Mouse (Mus musculus): ENCODE data around the gene Tmcc3. TPM values are rescaled to one million over a fixed set of nuclear protein-coding genes. Genes with fewer than 3 reads are reported as not detected.

Gene Tmcc3
- polyA plus RNA-seq, 1 experiment from 2014 or later: 8.0 TPM

DNA sequence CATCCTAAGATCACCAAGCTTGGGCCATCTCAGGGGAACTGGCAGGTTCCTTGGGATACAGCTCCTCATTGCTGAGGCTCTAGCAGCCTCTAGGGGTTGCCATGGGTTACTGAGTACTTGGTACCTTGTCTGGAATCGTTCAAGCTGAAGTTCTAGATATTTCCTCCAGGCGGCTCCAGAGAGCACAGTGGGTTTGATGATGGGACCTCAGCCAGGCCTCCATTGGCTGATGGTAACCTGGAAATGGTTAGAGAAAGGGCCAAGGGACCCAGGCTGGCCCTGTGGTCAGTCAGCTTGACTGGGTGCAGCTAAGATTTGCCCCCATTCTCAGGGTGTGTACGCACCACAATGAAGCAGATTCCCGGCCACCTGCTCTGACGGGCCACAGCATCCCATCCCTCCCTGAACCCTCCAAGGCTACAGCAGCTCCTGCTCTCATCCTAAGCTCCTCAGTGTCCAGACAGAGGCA, 297.6 kb downstream of the Tmcc3 start:
- H3K36me3 ChIP-seq: no peaks in the 10 kb centered on the region
- H3K4me2 ChIP-seq: no peak overlapping the region
- no peak overlapping the region for H3K27ac ChIP-seq
- WGBS: 57% methylated on average over 5 of the region's 5 CpGs
- H3K9ac ChIP-seq: no peak overlapping the region
- H3K4me1 ChIP-seq (replicated peaks): no peaks in the 10 kb centered on the region; the same call in 1 of the 2 replicates
- no peaks in the 10 kb centered on the region for H3K27me3 ChIP-seq
- no peaks in the 10 kb centered on the region for H3K9me3 ChIP-seq (replicated peaks)
- ATAC-seq (replicated peaks; ENCODE audit: insufficient number of reproducible peaks, insufficient read depth, low FRiP score, low read depth): peak; percentile 87
- H3K4me3 ChIP-seq: no peak overlapping the region

DNA sequence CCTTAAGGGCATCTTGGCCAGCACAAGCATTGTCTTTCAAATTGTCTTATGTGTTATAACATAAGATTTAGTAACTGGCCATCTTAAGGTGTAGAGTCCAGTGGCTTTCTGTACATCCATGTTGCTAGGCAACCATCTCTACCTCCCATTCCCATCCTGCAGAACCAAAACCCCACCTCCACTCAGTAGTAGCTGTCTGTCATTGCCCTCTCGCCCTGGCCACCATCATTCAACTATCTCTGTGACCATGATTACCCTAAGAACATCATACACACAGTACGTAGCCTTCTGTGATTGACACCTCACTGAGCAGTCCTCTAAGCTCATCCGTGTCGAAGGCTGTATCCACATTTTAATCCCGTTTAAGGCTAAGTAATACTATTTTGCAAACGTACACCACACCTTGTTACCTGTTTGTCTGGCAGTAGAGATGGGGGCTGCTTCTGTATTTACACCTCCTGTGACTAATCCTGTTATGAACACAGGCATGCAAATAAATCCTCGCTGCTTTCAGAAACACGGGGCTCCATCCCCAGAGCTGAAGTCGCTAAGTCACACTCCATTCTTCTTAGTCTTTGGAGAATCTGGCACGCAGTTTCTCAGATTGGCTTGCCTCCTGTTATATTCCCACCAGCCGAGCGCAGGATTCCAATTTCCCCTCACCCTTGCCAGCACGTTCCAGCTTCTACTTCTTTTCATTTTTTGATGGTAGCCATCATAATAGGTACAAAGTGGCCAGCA, 299.6 kb downstream of the Tmcc3 start:
- WGBS: 59% methylated on average over 13 of the region's 13 CpGs
- Histone ChIP-seq H3K27me3 (no peaks in the 10 kb centered on the region), H3K4me3 (no peak overlapping the region), H3K9me3 (replicated peaks) (no peaks in the 10 kb centered on the region), H3K4me1 (replicated peaks) (no peaks in the 10 kb centered on the region; the same call in 1 of the 2 replicates), H3K4me2 (no peak overlapping the region), H3K36me3 (no peaks in the 10 kb centered on the region), H3K27ac (no peak overlapping the region), H3K9ac (no peak overlapping the region)
- ATAC-seq (replicated peaks; ENCODE audit: insufficient number of reproducible peaks, insufficient read depth, low FRiP score, low read depth): no peak

DNA sequence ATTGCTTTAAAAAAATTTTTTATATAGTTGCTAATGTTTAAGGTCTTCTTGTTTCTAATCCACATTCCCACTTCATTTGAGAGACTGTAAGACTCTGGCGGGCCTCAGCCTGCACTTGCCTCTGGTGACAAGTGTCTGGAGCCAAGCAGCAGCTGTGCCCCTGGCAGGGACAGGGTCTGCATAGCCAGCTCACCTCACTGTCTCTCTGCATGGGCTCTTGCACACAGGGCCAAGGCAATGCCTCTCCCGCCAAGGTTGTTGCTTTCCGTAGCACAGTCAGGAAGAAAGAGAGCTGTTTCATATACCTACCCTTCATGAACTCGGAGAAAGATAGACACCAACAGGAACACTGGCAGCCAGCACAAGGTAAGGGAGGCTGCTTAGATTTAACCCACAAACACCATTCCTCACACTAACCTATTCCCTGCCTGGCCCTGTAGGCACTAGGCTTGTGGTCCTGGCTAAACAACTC, 300.3 kb downstream of the Tmcc3 start:
- no peak overlapping the region for H3K27ac ChIP-seq
- no peaks in the 10 kb centered on the region for H3K27me3 ChIP-seq
- no peaks in the 10 kb centered on the region for H3K9me3 ChIP-seq (replicated peaks)
- H3K4me1 ChIP-seq (replicated peaks): no peaks in the 10 kb centered on the region; the same call in 1 of the 2 replicates
- no peak overlapping the region for H3K9ac ChIP-seq
- no peak overlapping the region for H3K4me2 ChIP-seq
- H3K4me3 ChIP-seq: no peak overlapping the region
- no peaks in the 10 kb centered on the region for H3K36me3 ChIP-seq
- WGBS: 55% methylated on average over 4 of the region's 4 CpGs
- ATAC-seq (replicated peaks; ENCODE audit: insufficient number of reproducible peaks, insufficient read depth, low FRiP score, low read depth): no peak; the same call in 1 of the 2 replicates

DNA sequence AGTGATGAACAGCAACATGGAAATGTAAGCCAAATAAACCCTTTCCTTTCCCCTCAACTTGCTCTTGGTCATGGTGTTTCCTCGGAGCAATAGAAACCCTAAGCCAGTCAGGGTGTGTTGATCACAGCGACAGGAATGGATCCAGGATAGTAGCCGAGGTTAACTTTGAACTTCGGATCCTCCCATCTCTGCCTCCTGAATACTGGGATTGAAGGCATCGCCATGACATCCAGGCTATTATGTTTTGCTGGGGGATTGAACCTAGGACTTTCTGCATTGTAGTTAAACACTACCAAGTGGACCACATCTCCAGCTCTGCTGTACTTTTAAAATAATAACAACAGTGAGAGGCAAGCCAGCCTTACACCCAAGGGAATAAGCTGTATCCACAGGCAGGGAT, 307.8 kb downstream of the Tmcc3 start:
- H3K27me3 ChIP-seq: peaks cover 21% of the 10 kb centered on the region
- no peak overlapping the region for H3K4me2 ChIP-seq
- no peak overlapping the region for H3K27ac ChIP-seq
- no peak overlapping the region for H3K9ac ChIP-seq
- no peak overlapping the region for H3K4me3 ChIP-seq
- no peaks in the 10 kb centered on the region for H3K36me3 ChIP-seq
- no peak for ATAC-seq (replicated peaks; ENCODE audit: insufficient number of reproducible peaks, insufficient read depth, low FRiP score, low read depth)
- H3K9me3 ChIP-seq (replicated peaks): no peaks in the 10 kb centered on the region
- 86% methylated on average over 5 of the region's 5 CpGs for WGBS
- H3K4me1 ChIP-seq (replicated peaks): 0 out of 2 replicates have a peak, but pooled peaks cover 8% of the 10 kb centered on the region

DNA sequence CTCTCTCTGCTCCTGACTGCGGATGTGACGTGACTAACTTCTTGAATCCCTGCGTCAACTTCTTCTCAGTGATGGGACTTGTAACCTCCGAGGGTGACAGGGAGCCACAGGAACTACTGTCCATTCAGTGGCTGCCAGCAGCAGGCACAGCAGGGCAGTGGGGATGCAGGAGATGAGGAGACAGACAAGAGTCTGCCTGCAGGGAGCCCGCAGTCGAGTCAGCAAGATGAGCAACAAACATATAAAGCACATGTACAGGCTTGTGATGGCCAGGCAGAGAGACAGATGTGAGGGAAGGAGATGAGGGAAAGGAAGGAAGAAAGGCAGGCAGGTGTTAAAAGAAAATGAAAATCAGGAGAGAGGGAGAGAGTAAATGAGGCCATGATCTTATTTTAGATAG, 308.8 kb downstream of the Tmcc3 start:
- Histone ChIP-seq H3K4me1 (replicated peaks) (0 out of 2 replicates have a peak, but pooled peaks cover 8% of the 10 kb centered on the region), H3K4me2 (no peak overlapping the region), H3K9me3 (replicated peaks) (no peaks in the 10 kb centered on the region), H3K9ac (no peak overlapping the region), H3K27ac (no peak overlapping the region), H3K36me3 (no peaks in the 10 kb centered on the region), H3K27me3 (peaks cover 21% of the 10 kb centered on the region), H3K4me3 (no peak overlapping the region)
- no peak for ATAC-seq (replicated peaks; ENCODE audit: insufficient number of reproducible peaks, insufficient read depth, low FRiP score, low read depth)
- 56% methylated on average over 6 of the region's 6 CpGs for WGBS

DNA sequence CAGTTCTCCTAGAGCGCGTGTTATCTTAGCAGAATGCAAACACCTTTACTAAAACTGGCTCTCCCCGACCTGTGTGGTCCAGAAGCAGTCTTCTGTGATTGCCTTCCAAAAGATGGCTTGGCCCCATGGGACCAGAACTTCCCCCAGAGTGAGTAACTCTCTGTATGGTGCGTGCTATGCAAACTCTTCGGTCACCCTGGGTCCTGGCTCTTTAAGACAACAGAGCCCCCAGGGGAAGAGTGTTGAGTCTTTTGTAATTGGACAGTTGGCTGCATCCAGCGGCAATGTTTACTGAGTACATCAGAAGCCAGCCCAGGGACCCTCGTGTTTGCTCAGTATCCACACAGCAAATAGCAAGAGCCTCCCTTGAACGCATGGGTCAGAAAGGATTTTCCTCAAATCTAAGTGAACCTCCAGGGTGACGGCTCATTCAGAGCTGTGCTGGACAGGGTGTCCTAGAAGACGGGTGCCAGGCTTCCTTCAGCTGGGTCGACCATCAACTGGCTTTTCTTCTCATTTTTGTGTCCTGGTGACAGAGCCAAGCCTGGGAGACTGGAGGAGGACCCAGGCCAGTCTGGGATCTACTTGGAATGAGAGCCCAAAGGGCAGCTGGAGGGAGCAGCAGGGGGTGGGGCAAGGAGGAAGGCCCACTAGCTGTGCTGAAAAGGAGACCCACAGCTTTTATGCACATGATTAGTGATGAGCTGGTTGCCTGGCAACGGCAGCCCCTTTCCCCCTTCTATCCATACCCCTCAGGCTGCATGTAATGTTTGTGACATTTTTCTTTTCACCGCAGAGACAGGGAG, 309.9 kb downstream of the Tmcc3 start:
- Histone ChIP-seq H3K4me2 (no peak overlapping the region), H3K9ac (no peak overlapping the region), H3K4me1 (replicated peaks) (0 out of 2 replicates have a peak, but pooled peaks cover 8% of the 10 kb centered on the region), H3K9me3 (replicated peaks) (no peaks in the 10 kb centered on the region), H3K36me3 (no peaks in the 10 kb centered on the region), H3K27me3 (peaks cover 21% of the 10 kb centered on the region), H3K4me3 (no peak overlapping the region), H3K27ac (no peak overlapping the region)
- ATAC-seq (replicated peaks; ENCODE audit: insufficient number of reproducible peaks, insufficient read depth, low FRiP score, low read depth): no peak
- WGBS: 11% methylated on average over 13 of the region's 13 CpGs

DNA sequence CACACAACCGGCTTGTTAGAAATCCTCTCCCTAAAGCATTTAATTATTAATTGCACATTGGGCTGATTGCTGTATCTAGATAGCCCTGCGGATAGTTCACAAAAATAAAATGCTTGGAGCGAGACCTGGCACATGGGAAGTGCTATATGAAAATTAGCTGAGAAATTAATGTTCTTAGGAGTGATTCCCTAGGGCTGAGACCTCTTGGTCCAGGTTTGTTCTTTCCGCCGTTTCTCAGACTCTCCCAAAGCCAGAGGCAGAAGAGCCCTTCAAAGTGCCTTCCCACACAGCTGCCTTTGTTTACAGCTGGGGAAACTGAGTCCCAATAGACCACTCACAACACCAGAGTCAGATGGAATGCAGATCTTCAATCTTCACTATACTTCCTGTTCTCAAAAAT, 310.5 kb downstream of the Tmcc3 start:
- ATAC-seq (replicated peaks; ENCODE audit: insufficient number of reproducible peaks, insufficient read depth, low FRiP score, low read depth): no peak
- H3K27me3 ChIP-seq: peaks cover 21% of the 10 kb centered on the region
- 62% methylated on average over 5 of the region's 5 CpGs for WGBS
- no peak overlapping the region for H3K9ac ChIP-seq
- no peaks in the 10 kb centered on the region for H3K36me3 ChIP-seq
- no peak overlapping the region for H3K4me3 ChIP-seq
- 0 out of 2 replicates have a peak, but pooled peaks cover 8% of the 10 kb centered on the region for H3K4me1 ChIP-seq (replicated peaks)
- no peak overlapping the region for H3K4me2 ChIP-seq
- no peak overlapping the region for H3K27ac ChIP-seq
- H3K9me3 ChIP-seq (replicated peaks): no peaks in the 10 kb centered on the region

DNA sequence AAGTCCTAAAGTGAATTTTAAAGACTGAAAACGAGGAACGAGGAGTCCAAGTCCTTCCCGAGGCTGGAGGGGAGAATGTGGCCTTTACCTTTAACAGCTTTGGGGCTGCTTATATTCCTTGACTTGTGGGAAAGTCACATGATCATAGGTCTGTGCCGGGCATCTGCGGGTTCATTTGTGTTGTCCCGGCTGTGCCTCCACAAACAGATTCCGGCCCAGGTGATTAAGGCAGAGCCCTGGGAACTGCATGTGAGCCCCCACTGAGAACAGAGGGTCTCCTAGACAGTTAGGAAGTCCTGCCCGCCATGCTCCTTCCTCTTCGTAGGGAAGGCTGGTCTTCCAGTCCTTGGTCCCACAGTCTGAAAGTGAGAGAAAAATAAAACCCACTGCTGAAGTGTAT, 311.1 kb downstream of the Tmcc3 start:
- peaks cover 21% of the 10 kb centered on the region for H3K27me3 ChIP-seq
- 0 out of 2 replicates have a peak, but pooled peaks cover 8% of the 10 kb centered on the region for H3K4me1 ChIP-seq (replicated peaks)
- no peak overlapping the region for H3K9ac ChIP-seq
- H3K9me3 ChIP-seq (replicated peaks): no peaks in the 10 kb centered on the region
- no peak overlapping the region for H3K27ac ChIP-seq
- ATAC-seq (replicated peaks; ENCODE audit: insufficient number of reproducible peaks, insufficient read depth, low FRiP score, low read depth): no peak
- WGBS: 43% methylated on average over 9 of the region's 9 CpGs
- H3K4me2 ChIP-seq: no peak overlapping the region
- H3K36me3 ChIP-seq: no peaks in the 10 kb centered on the region
- H3K4me3 ChIP-seq: no peak overlapping the region

DNA sequence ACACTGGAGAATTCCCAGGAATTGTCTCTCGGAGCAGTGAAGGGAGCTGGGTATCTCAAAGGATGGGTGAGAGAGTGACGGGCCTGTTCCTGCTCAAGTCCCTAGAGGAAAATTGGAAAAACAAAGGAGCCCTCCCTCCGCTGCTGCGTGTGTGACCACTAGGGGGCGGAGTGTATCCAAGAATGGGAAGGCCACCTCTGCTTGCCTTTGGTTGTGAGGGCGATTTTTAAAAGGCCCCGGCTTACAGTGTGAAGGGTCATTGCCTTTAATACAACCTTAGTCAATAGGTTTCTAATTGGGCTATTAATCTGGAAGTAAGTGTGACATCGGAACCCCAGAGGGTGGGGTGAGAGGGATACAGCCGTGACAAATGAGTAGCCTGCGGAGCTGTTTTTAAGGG, 311.9 kb downstream of the Tmcc3 start:
- Histone ChIP-seq H3K4me2 (peak overlapping the region; percentile 23; the same call in 1 of the 2 replicates), H3K27ac (no peak overlapping the region), H3K36me3 (no peaks in the 10 kb centered on the region), H3K4me3 (no peak overlapping the region), H3K9ac (no peak overlapping the region), H3K4me1 (replicated peaks) (0 out of 2 replicates have a peak, but pooled peaks cover 8% of the 10 kb centered on the region), H3K9me3 (replicated peaks) (no peaks in the 10 kb centered on the region), H3K27me3 (peaks cover 21% of the 10 kb centered on the region)
- ATAC-seq (replicated peaks; ENCODE audit: insufficient number of reproducible peaks, insufficient read depth, low FRiP score, low read depth): no peak
- 12% methylated on average over 10 of the region's 10 CpGs for WGBS

DNA sequence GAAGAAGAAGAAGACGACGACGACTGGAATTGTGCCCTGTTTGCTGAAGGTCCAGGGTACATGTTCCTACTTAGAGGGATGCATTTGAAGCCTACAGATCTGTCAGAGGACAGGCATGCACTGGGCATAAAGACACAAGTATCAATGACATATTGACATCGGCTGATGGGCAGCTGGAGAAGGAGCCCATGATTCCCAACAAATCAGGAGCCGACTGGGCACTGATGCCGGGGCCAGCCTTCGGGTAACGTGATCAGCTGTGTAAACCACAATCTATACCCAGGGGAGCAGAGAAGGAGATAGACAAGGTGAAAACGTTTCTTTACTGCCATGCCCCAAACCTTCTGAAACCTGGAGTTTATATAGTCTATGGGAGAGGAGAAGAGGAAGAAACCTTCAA, 313.3 kb downstream of the Tmcc3 start:
- no peak for ATAC-seq (replicated peaks; ENCODE audit: insufficient number of reproducible peaks, insufficient read depth, low FRiP score, low read depth)

DNA sequence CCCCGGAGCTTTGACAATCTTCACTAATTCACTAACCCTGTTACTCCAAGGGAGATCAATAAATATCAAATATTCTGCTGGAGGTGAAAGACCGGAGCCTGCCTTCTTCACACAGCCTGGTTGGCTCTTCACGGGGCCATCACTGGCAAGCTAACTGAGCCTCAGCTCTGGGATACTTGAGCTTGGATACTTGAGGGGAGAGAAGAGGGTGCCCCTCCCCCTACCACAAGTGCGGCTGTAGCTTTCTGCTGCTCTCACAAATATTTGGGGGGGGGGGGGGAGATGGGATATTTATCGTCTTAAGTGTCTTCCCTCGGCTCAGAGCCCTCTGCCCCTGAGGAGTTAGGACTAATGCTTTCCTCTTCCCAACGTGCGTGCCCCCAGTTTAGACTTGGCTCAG, 313.9 kb downstream of the Tmcc3 start:
- Histone ChIP-seq H3K4me3 (no peak overlapping the region), H3K4me1 (replicated peaks) (0 out of 2 replicates have a peak, but pooled peaks cover 8% of the 10 kb centered on the region), H3K9me3 (replicated peaks) (no peaks in the 10 kb centered on the region), H3K9ac (no peak overlapping the region), H3K27ac (no peak overlapping the region), H3K4me2 (no peak overlapping the region), H3K27me3 (peaks cover 15% of the 10 kb centered on the region), H3K36me3 (no peaks in the 10 kb centered on the region)
- 69% methylated on average over 8 of the region's 8 CpGs for WGBS
- no peak for ATAC-seq (replicated peaks; ENCODE audit: insufficient number of reproducible peaks, insufficient read depth, low FRiP score, low read depth)

More for the DNA sequence above, 313.3 kb downstream of the Tmcc3 start:
- H3K27me3 ChIP-seq: peaks cover 21% of the 10 kb centered on the region
- no peaks in the 10 kb centered on the region for H3K9me3 ChIP-seq (replicated peaks)
- H3K4me2 ChIP-seq: no peak overlapping the region
- no peak overlapping the region for H3K4me3 ChIP-seq
- 0 out of 2 replicates have a peak, but pooled peaks cover 8% of the 10 kb centered on the region for H3K4me1 ChIP-seq (replicated peaks)
- 83% methylated on average over 9 of the region's 9 CpGs for WGBS
- H3K36me3 ChIP-seq: no peaks in the 10 kb centered on the region
- H3K9ac ChIP-seq: no peak overlapping the region
- no peak overlapping the region for H3K27ac ChIP-seq
